Mouse (Mus musculus) lung, embryonic 14.5 days (tissue): Measurements from ENCODE around the gene Prickle3. TPM values are rescaled to one million over a fixed set of nuclear protein-coding genes. Genes with fewer than 3 reads are reported as not detected.

Experiments used
- polyA plus RNA-seq: library from polyadenylated mRNA; unstranded; fragments of >200 nt; fragmentation: Nextera tagmentation; extraction: Ambion mirVana; gene quantifications from 2 replicates; pipeline ENCODE4 v1.2.1, GENCODE M21; 2014

The Prickle3 gene
- polyA plus RNA-seq, 1 experiment from 2014 or later, result 8.6 TPM

Other genes with a start within 250 kb of the Prickle3 start
- gene Foxp3, start 83.6 kb upstream of the Prickle3 start, polyA plus RNA-seq, result 0.19 TPM in 1 of 2 replicates, not detected in the other
- gene Ppp1r3f, start 83.0 kb upstream of the Prickle3 start, polyA plus RNA-seq, result 1.4 and 1.5 TPM in 2 replicates
- 26.4 and 28.6 TPM in 2 replicates for gene Ccdc22, start 51.7 kb upstream of the Prickle3 start, polyA plus RNA-seq
- 0.05 TPM in 1 of 2 replicates, not detected in the other for gene Cacna1f, start 50.2 kb upstream of the Prickle3 start, polyA plus RNA-seq
- gene Syp, start 18.8 kb upstream of the Prickle3 start, polyA plus RNA-seq, result 0.88 and 0.97 TPM in 2 replicates
- gene Plp2, start 14.1 kb downstream of the Prickle3 start, polyA plus RNA-seq, result 185 and 188 TPM in 2 replicates
- 0.12 and 0.13 TPM in 2 replicates for gene Magix, start 24.0 kb downstream of the Prickle3 start, polyA plus RNA-seq
- 46.6 and 46.9 TPM in 2 replicates for gene Gpkow, start 39.9 kb downstream of the Prickle3 start, polyA plus RNA-seq
- gene Wdr45, start 57.1 kb downstream of the Prickle3 start, polyA plus RNA-seq, result 32.1 and 32.8 TPM in 2 replicates
- 0.49 and 1.1 TPM in 2 replicates for gene Gm45208, start 65.0 kb downstream of the Prickle3 start, polyA plus RNA-seq
- 71.2 and 71.8 TPM in 2 replicates for gene Praf2, start 71.2 kb downstream of the Prickle3 start, polyA plus RNA-seq
- gene Ccdc120, start 93.6 kb downstream of the Prickle3 start, polyA plus RNA-seq, result 22.7 and 25.3 TPM in 2 replicates
- gene Tfe3, start 105.3 kb downstream of the Prickle3 start, polyA plus RNA-seq, result 21.7 and 22.5 TPM in 2 replicates
- 30.7 and 34.1 TPM in 2 replicates for gene Gripap1, start 132.5 kb downstream of the Prickle3 start, polyA plus RNA-seq
- gene Kcnd1, start 165.0 kb downstream of the Prickle3 start, polyA plus RNA-seq, result 1.6 and 2.0 TPM in 2 replicates
- gene Otud5, start 184.1 kb downstream of the Prickle3 start, polyA plus RNA-seq, result 29.9 and 31.7 TPM in 2 replicates
- gene Pim2, start 221.0 kb downstream of the Prickle3 start, polyA plus RNA-seq, result 6.6 and 6.9 TPM in 2 replicates
- gene Slc35a2, start 226.8 kb downstream of the Prickle3 start, polyA plus RNA-seq, result 13.7 and 15.3 TPM in 2 replicates
- gene Pqbp1, start 242.0 kb downstream of the Prickle3 start, polyA plus RNA-seq, result 96.0 and 101 TPM in 2 replicates
- gene Timm17b, start 242.1 kb downstream of the Prickle3 start, polyA plus RNA-seq, result 160 and 174 TPM in 2 replicates